Mouse (Mus musculus) liver, embryonic 14.5 days (tissue): Measurements from ENCODE around the gene Slc44a1.

ENCODE experiments used
- CTCF ChIP-seq: IDR thresholded peaks from 2 replicates; pipeline ENCODE4 v1.5.1; 2016; ENCODE audit warnings: antibody characterized with exemption, low read depth, control low read depth
- EP300 ChIP-seq: IDR thresholded peaks from 2 replicates; pipeline ENCODE4 v1.6.1; 2016; ENCODE audit warnings: antibody characterized with exemption, low read depth

DNA sequence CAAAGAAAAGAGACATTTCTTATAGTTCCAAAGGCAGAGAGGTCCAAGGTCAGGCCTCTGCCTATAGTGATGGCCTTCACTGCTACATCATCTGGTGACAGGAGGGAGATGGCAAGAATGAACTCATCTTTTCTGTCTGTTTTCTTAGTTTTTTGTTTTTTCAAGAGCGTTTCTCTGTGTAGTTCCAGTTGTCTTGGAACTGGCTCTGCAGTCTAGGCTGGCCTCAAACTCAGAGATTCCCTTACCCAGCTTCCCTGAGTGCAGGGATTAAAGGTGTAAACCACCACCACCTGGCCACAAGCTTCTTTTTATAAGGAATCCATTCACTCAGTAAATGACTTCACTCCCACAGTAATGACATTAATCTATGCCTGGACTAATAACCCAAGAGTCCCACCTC, 148.7 kb downstream of the Slc44a1 start:
- no peak for TF ChIP-seq EP300
- no peak for TF ChIP-seq CTCF
